Mouse (Mus musculus) CH12.LX (cell line): Measurements from ENCODE around the gene Cyb561a3. TPM values are rescaled to one million over a fixed set of nuclear protein-coding genes. Genes with fewer than 3 reads are reported as not detected.
A peak's percentile ranks its signal among the peaks of the same experiment; 100 is the strongest.

Experiments
- DNase-seq: peaks from one replicate; pipeline ENCODE4 v3.0.0-alpha.2; 2013; ENCODE audit errors: extremely low read depth
- H3K27ac ChIP-seq: 2 replicates; pipeline ENCODE4 v1.5.1; 2012; ENCODE audit warnings: low read depth, mild to moderate bottlenecking, control low read depth, moderate library complexity; ENCODE audit not compliant: insufficient read depth
- H3K27me3 ChIP-seq: replicated peaks from 2 replicates; pipeline ENCODE3; 2012; ENCODE audit warnings: inconsistent platforms
- H3K36me3 ChIP-seq, 2 experiments: replicated peaks in 1 of 2; 2 replicates each; pipeline versions ENCODE3 to v1.6.1; 2012; ENCODE audit warnings: inconsistent platforms in 1 of 2, low read length in 1 of 2, mild to moderate bottlenecking in 1 of 2, mixed read lengths in 1 of 2, moderate library complexity in 1 of 2; ENCODE audit not compliant: control insufficient read depth in 1 of 2, insufficient read depth in 1 of 2
- H3K4me1 ChIP-seq, 2 experiments: 2 replicates each; pipeline ENCODE4 v1.6.1; 2012; ENCODE audit warnings: inconsistent platforms in 1 of 2, moderate library complexity in 1 of 2; ENCODE audit not compliant: insufficient read depth in 2 of 2, control insufficient read depth in 1 of 2
- H3K4me2 ChIP-seq: 2 replicates; pipeline ENCODE4 v1.6.1; 2012; ENCODE audit warnings: low read depth, mild to moderate bottlenecking, control low read depth; ENCODE audit not compliant: poor library complexity, insufficient read depth, severe bottlenecking
- H3K4me3 ChIP-seq, 3 experiments: fragments of 150-350 bp in 1 of 3; sonication (generic) in 1 of 3; replicated peaks in 1 of 3; 2 replicates each; pipeline versions ENCODE3 to v1.5.1; 2011 to 2012; ENCODE audit warnings: low read depth in 2 of 3, low read length in 2 of 3, mild to moderate bottlenecking in 2 of 3, moderate library complexity in 2 of 3, control low read depth in 1 of 3, improper control_type of control experiment in 1 of 3, inconsistent platforms in 1 of 3, mixed read lengths in 1 of 3; ENCODE audit not compliant: poor library complexity in 1 of 3
- H3K79me2 ChIP-seq: replicated peaks from 2 replicates; pipeline ENCODE4 v1.6.1; 2012; ENCODE audit warnings: mild to moderate bottlenecking, moderate library complexity; ENCODE audit not compliant: control insufficient read depth, poor library complexity, insufficient read depth, severe bottlenecking; ENCODE audit errors: extremely low read depth
- H3K9ac ChIP-seq: 2 replicates; pipeline ENCODE4 v1.6.1; 2012; ENCODE audit warnings: low read depth, mild to moderate bottlenecking, control low read depth, moderate library complexity; ENCODE audit not compliant: insufficient read depth
- H3K9me3 ChIP-seq: replicated peaks from 2 replicates; pipeline ENCODE3; 2012; ENCODE audit warnings: low read length, inconsistent platforms, mixed read lengths
- BHLHE40 ChIP-seq: IDR thresholded peaks from 2 replicates; pipeline ENCODE4 v1.6.1; 2011; ENCODE audit warnings: mild to moderate bottlenecking, low read depth, low read length, improper control_type of control experiment
- CHD1 ChIP-seq: IDR thresholded peaks from 2 replicates; pipeline ENCODE4 v1.6.1; 2012; ENCODE audit warnings: low read depth, low read length, improper control_type of control experiment, inconsistent platforms
- CHD2 ChIP-seq: IDR thresholded peaks from 2 replicates; pipeline ENCODE4 v1.6.1; 2011; ENCODE audit warnings: low read length, improper control_type of control experiment
- CTCF ChIP-seq, 2 experiments: IDR thresholded peaks in 1 of 2; conservative IDR thresholded peaks in 1 of 2; 2 replicates each; pipeline ENCODE4 v1.5.1; 2011 to 2012; ENCODE audit warnings: low read depth in 2 of 2, low read length in 2 of 2, improper control_type of control experiment in 1 of 2, inconsistent platforms in 1 of 2, mild to moderate bottlenecking in 1 of 2, moderate library complexity in 1 of 2
- E2F4 ChIP-seq: IDR thresholded peaks from 2 replicates; pipeline ENCODE4 v1.6.1; 2011; ENCODE audit warnings: low read depth, low read length, improper control_type of control experiment; ENCODE audit not compliant: insufficient replicate concordance
- ELF1 ChIP-seq: IDR thresholded peaks from 2 replicates; pipeline ENCODE4 v1.6.1; 2014; ENCODE audit warnings: low read depth, mild to moderate bottlenecking, inconsistent platforms, low read length, improper control_type of control experiment
- EP300 ChIP-seq: IDR thresholded peaks from 2 replicates; pipeline ENCODE4 v1.6.1; 2011; ENCODE audit warnings: low read length, improper control_type of control experiment
- ETS1 ChIP-seq: conservative IDR thresholded peaks from 2 replicates; pipeline ENCODE4 v1.6.1; 2012; ENCODE audit warnings: low read depth, mild to moderate bottlenecking, inconsistent platforms, low read length, improper control_type of control experiment, moderate library complexity
- GABPA ChIP-seq: IDR thresholded peaks from 2 replicates; pipeline ENCODE4 v1.6.1; 2012; ENCODE audit warnings: low read depth, low read length, improper control_type of control experiment, inconsistent platforms; ENCODE audit not compliant: insufficient replicate concordance
- HCFC1 ChIP-seq: IDR thresholded peaks from 2 replicates; pipeline ENCODE4 v1.6.1; 2012; ENCODE audit warnings: low read depth, mild to moderate bottlenecking, inconsistent platforms, low read length, improper control_type of control experiment
- IRF4 ChIP-seq: IDR thresholded peaks from 2 replicates; pipeline ENCODE4 v1.6.1; 2014; ENCODE audit warnings: low read depth, mild to moderate bottlenecking, inconsistent platforms, low read length, improper control_type of control experiment
- JUN ChIP-seq: IDR thresholded peaks from 2 replicates; pipeline ENCODE4 v1.6.1; 2011; ENCODE audit warnings: low read depth, mild to moderate bottlenecking, low read length, improper control_type of control experiment, moderate library complexity; ENCODE audit not compliant: insufficient read depth
- JUND ChIP-seq: conservative IDR thresholded peaks from 2 replicates; pipeline ENCODE4 v1.6.1; 2011; ENCODE audit warnings: low read depth, low read length, improper control_type of control experiment
- KAT2A ChIP-seq: IDR thresholded peaks from 2 replicates; pipeline ENCODE4 v1.6.1; 2012; ENCODE audit warnings: low read length, improper control_type of control experiment, inconsistent platforms; ENCODE audit not compliant: insufficient replicate concordance
- MAFK ChIP-seq: IDR thresholded peaks from 2 replicates; pipeline ENCODE4 v1.6.1; 2011; ENCODE audit warnings: low read length, improper control_type of control experiment; ENCODE audit not compliant: insufficient replicate concordance
- MAX ChIP-seq: IDR thresholded peaks from 2 replicates; pipeline ENCODE4 v1.6.1; 2011; ENCODE audit warnings: low read length, improper control_type of control experiment
- MAZ ChIP-seq: IDR thresholded peaks from 2 replicates; pipeline ENCODE4 v1.6.1; 2012; ENCODE audit warnings: low read depth, mild to moderate bottlenecking, inconsistent platforms, low read length, improper control_type of control experiment, moderate library complexity
- MEF2A ChIP-seq: IDR thresholded peaks from 2 replicates; pipeline ENCODE4 v1.6.1; 2014; ENCODE audit warnings: low read depth, mild to moderate bottlenecking, inconsistent platforms, low read length, improper control_type of control experiment, borderline replicate concordance
- MXI1 ChIP-seq: IDR thresholded peaks from 2 replicates; pipeline ENCODE4 v1.6.1; 2011; ENCODE audit warnings: mild to moderate bottlenecking, low read depth, low read length, improper control_type of control experiment
- MYC ChIP-seq: IDR thresholded peaks from 2 replicates; pipeline ENCODE4 v1.6.1; 2011; ENCODE audit warnings: low read depth, mild to moderate bottlenecking, improper control_type of control experiment, low read length
- NELFE ChIP-seq: IDR thresholded peaks from 2 replicates; pipeline ENCODE4 v1.6.1; 2011; ENCODE audit warnings: low read depth, low read length, improper control_type of control experiment
- NRF1 ChIP-seq: IDR thresholded peaks from 2 replicates; pipeline ENCODE4 v1.6.1; 2014; ENCODE audit warnings: low read depth, mild to moderate bottlenecking, inconsistent platforms, low read length, improper control_type of control experiment, moderate library complexity
- PAX5 ChIP-seq: IDR thresholded peaks from 2 replicates; pipeline ENCODE4 v1.6.1; 2012; ENCODE audit warnings: low read length, inconsistent platforms, mixed read lengths
- POLR2A ChIP-seq: IDR thresholded peaks from 2 replicates; pipeline ENCODE4 v1.6.1; 2011; ENCODE audit warnings: low read depth, mild to moderate bottlenecking, improper control_type of control experiment, low read length
- POLR2AphosphoS2 ChIP-seq: IDR thresholded peaks from 2 replicates; pipeline ENCODE4 v1.6.1; 2011; ENCODE audit warnings: low read depth, low read length, improper control_type of control experiment
- RAD21 ChIP-seq: IDR thresholded peaks from 2 replicates; pipeline ENCODE4 v1.6.1; 2011; ENCODE audit warnings: low read depth, mild to moderate bottlenecking, low read length, improper control_type of control experiment, moderate library complexity
- RCOR1 ChIP-seq: conservative IDR thresholded peaks from 2 replicates; pipeline ENCODE4 v1.6.1; 2012; ENCODE audit warnings: low read depth, mild to moderate bottlenecking, inconsistent platforms, low read length, improper control_type of control experiment
- SIN3A ChIP-seq: IDR thresholded peaks from 2 replicates; pipeline ENCODE4 v1.6.1; 2012; ENCODE audit warnings: low read length, improper control_type of control experiment, inconsistent platforms
- SMC3 ChIP-seq: IDR thresholded peaks from 2 replicates; pipeline ENCODE4 v1.6.1; 2011; ENCODE audit warnings: low read depth, low read length, improper control_type of control experiment
- TBP ChIP-seq: conservative IDR thresholded peaks from 2 replicates; pipeline ENCODE4 v1.6.1; 2011; ENCODE audit warnings: low read depth, low read length, improper control_type of control experiment
- TCF12 ChIP-seq: IDR thresholded peaks from 2 replicates; pipeline ENCODE4 v1.6.1; 2014; ENCODE audit warnings: low read depth, mild to moderate bottlenecking, inconsistent platforms, low read length, improper control_type of control experiment
- UBTF ChIP-seq: IDR thresholded peaks from 2 replicates; pipeline ENCODE4 v1.6.1; 2012; ENCODE audit warnings: low read depth, mild to moderate bottlenecking, inconsistent platforms, low read length, improper control_type of control experiment, moderate library complexity
- USF1 ChIP-seq: IDR thresholded peaks from 2 replicates; pipeline ENCODE4 v1.6.1; 2014; ENCODE audit warnings: low read depth, mild to moderate bottlenecking, inconsistent platforms, low read length, improper control_type of control experiment
- USF2 ChIP-seq: conservative IDR thresholded peaks from 2 replicates; pipeline ENCODE4 v1.6.1; 2011; ENCODE audit warnings: low read depth, low read length, improper control_type of control experiment
- ZC3H11A ChIP-seq: IDR thresholded peaks from 2 replicates; pipeline ENCODE4 v1.6.1; 2012; ENCODE audit warnings: low read depth, mild to moderate bottlenecking, inconsistent platforms, low read length, improper control_type of control experiment
- ZKSCAN1 ChIP-seq: IDR thresholded peaks from 2 replicates; pipeline ENCODE4 v1.6.1; 2012; ENCODE audit warnings: low read depth, inconsistent platforms, low read length, improper control_type of control experiment, borderline replicate concordance
- ZNF384 ChIP-seq: IDR thresholded peaks from 2 replicates; pipeline ENCODE4 v1.6.1; 2012; ENCODE audit warnings: low read depth, low read length, improper control_type of control experiment, inconsistent platforms
- dilution Hi-C: fragments of 300-500 bp; cut with MboI; formaldehyde crosslinking; loops from 2 replicates; pipeline ENCODE4 v1.14.3; 2020; ENCODE audit warnings: low sequenced_read_pairs; ENCODE audit not compliant: extremely low pct_unique_long_range_greater_than_20kb, extremely low pct_ligation_motif_present
- in situ Hi-C: fragments of 300-500 bp; cut with MboI; formaldehyde crosslinking; loops from 3 replicates; pipeline ENCODE4 v1.14.3; 2019; ENCODE audit warnings: low sequenced_read_pairs, low pct_ligation_motif_present, low pct_unique_long_range_greater_than_20kb, mixed read lengths
- polyA plus RNA-seq: library from polyadenylated mRNA; unstranded; fragments of >175 nt; gene quantifications from 2 replicates; pipeline ENCODE4 v1.2.1, GENCODE M21; 2012; ENCODE audit warnings: low read depth; ENCODE audit not compliant: insufficient read length
- total RNA-seq, 2 experiments: library from RNA; depleted of rRNA; stranded (reverse); fragments of 300-350 nt in 1 of 2; fragments of >200 nt in 1 of 2; gene quantifications; 2 replicates each; pipeline ENCODE4 v1.2.3; 2012 to 2014

The Cyb561a3 gene
- 137 and 161 TPM in 2 replicates for total RNA-seq (2012; rRNA removed)
- total RNA-seq (2014; rRNA removed), result 180 and 211 TPM in 2 replicates
- polyA plus RNA-seq, result 301 and 327 TPM in 2 replicates

DNA sequence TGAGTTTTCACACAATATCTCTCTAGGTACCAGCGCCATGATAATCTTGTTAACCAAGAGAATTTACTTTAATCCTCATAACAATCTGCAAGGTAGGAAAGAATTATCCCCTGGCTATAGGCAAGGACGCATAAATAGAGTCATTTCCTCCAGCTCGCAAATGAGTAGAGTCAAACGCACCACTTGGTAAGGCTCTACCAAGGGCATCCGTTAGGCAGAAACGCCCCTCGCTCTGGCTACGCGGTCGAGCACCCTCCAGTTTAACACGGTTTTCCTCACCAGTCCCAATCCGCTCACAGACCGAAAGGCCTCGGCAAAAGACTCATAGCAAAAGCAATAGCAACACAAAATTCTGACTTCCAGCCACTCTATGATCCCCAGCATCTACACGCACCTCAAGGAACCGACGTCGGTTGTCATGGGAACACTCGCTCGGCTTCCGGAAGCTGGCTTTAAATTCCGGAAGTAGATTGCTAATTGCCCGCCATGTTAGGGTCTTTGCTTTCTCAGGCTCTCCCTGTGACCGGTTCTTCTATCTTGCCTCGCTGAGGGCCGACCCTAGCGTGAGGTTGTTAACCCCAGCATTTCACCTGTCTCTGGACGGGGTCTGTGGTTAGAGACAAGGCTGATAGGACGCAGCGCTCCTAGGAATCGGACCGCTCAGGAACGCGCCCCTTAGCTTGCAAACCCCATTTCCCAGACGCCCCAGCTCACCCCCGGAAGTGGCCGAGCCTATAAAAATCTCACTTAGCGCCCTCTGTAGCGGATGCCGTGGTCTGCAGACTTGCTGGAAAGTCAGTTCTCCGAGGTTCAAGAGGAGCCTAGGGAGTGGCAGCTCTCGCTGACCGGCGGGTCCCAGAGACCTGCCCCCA, at the start of gene Cyb561a3, which contains the start of gene Tmem138:
TSS of gene Cyb561a3 (plus strand) at position 483 of the 872 bp plus-strand sequence.
TSS of gene Tmem138 (minus strand) at position 673 of the 872 bp plus-strand sequence.
- Histone ChIP-seq H3K4me2 (peak within 1 kb of the TSS; percentile 88), H3K9me3 (no peaks in the 10 kb centered on the region), H3K9ac (peak within 1 kb of the TSS; percentile 73), H3K79me2 (peaks cover 40% of the 10 kb centered on the region), H3K4me1 (peaks cover 2 to 20% of the 10 kb centered on the region in 2 experiments; a peak in 3 of 4 replicates), H3K27me3 (no peaks in the 10 kb centered on the region), H3K27ac (peak within 1 kb of the TSS; percentile 93), H3K36me3 (peaks cover 25 to 43% of the 10 kb centered on the region in 2 experiments), H3K4me3 (peak within 1 kb of the TSS; percentile 78 to 88 (median 82))
- dilution Hi-C loops (no loop called here), in situ Hi-C loops (no loop called here)
- peak; percentile 94 for DNase-seq
- TF ChIP-seq GABPA, result no peak
- peak; percentile 90 for TF ChIP-seq SIN3A
- no peak for TF ChIP-seq EP300
- TF ChIP-seq MEF2A, result peak; percentile 57; the same call in 1 of the 2 replicates
- no peak for TF ChIP-seq E2F4
- TF ChIP-seq CTCF (conservative IDR thresholded peaks at IDR 0.05 in 1 of 2, IDR thresholded peaks at IDR 0.05 in 1 of 2; ENCODE audit: low read depth in 2 of 2, low read length in 2 of 2), result peak in 1 of 2 experiments; percentile 69; a peak in 2 of 4 replicates
- TF ChIP-seq RAD21, result no peak; the same call in 1 of the 2 replicates
- no peak for TF ChIP-seq PAX5
- TF ChIP-seq ZNF384, result no peak
- peak; percentile 95 for TF ChIP-seq MXI1
- peak; percentile 34; the same call in 1 of the 2 replicates for TF ChIP-seq CHD2
- no peak for TF ChIP-seq USF1
- no peak for TF ChIP-seq ZC3H11A
- TF ChIP-seq ELF1, result peak; percentile 94
- no peak for TF ChIP-seq BHLHE40
- TF ChIP-seq JUND, result no peak
- TF ChIP-seq NRF1, result no peak; the same call in 1 of the 2 replicates
- peak; percentile 97 for TF ChIP-seq TBP
- TF ChIP-seq POLR2A, result peak; percentile 92
- peak; percentile 80; the same call in 1 of the 2 replicates for TF ChIP-seq POLR2AphosphoS2
- TF ChIP-seq TCF12, result peak; percentile 83
- TF ChIP-seq JUN, result no peak
- no peak for TF ChIP-seq ZKSCAN1
- TF ChIP-seq KAT2A, result peak; percentile 23; the same call in 1 of the 2 replicates
- TF ChIP-seq UBTF, result no peak
- TF ChIP-seq MYC, result 0 out of 2 replicates have a peak, but pooled peaks have one; percentile 21
- 0 out of 2 replicates have a peak, but pooled peaks have one; percentile 33 for TF ChIP-seq ETS1
- no peak for TF ChIP-seq CHD1
- peak; percentile 93 for TF ChIP-seq NELFE
- TF ChIP-seq HCFC1, result peak; percentile 85
- TF ChIP-seq MAFK, result no peak
- TF ChIP-seq MAZ, result peak; percentile 86
- TF ChIP-seq SMC3, result peak; percentile 25; the same call in 1 of the 2 replicates
- peak; percentile 19; the same call in 1 of the 2 replicates for TF ChIP-seq IRF4
- no peak for TF ChIP-seq RCOR1
- no peak for TF ChIP-seq USF2
- TF ChIP-seq MAX, result peak; percentile 22; the same call in 1 of the 2 replicates
